Mouse (Mus musculus) ES-E14 (cell line): Measurements from ENCODE around the gene Klrg2. TPM values are rescaled to one million over a fixed set of nuclear protein-coding genes. Genes with fewer than 3 reads are reported as not detected.

Experiments used
- DNase-seq: peaks from one replicate; pipeline ENCODE4 v3.0.0-alpha.2; 2013; ENCODE audit warnings: low read depth, low spot score
- H3K27ac ChIP-seq: 2 replicates; pipeline ENCODE4 v1.5.1; 2012; ENCODE audit warnings: low read depth, mild to moderate bottlenecking, low read length, moderate library complexity, mixed read lengths; ENCODE audit not compliant: poor library complexity, insufficient read depth, severe bottlenecking
- H3K36me3 ChIP-seq: 2 replicates; pipeline ENCODE4 v1.6.1; 2012; ENCODE audit warnings: mild to moderate bottlenecking, low read length, moderate library complexity, mixed read lengths; ENCODE audit not compliant: control insufficient read depth, poor library complexity, insufficient read depth, severe bottlenecking
- H3K4me1 ChIP-seq, 2 experiments: fragments of 150-350 bp in 1 of 2; sonication (generic) in 1 of 2; 2 replicates each; pipeline ENCODE4 v1.6.1; 2012; ENCODE audit warnings: low read length in 2 of 2, mild to moderate bottlenecking in 1 of 2, mixed read lengths in 1 of 2; ENCODE audit not compliant: control insufficient read depth in 2 of 2, insufficient read depth in 2 of 2, poor library complexity in 1 of 2
- H3K4me3 ChIP-seq, 2 experiments: fragments of 150-350 bp in 1 of 2; sonication (generic) in 1 of 2; 2 replicates each; pipeline ENCODE4 v1.5.1; 2012; ENCODE audit warnings: low read length in 2 of 2, low read depth in 1 of 2, mild to moderate bottlenecking in 1 of 2, mixed read lengths in 1 of 2; ENCODE audit not compliant: insufficient read depth in 1 of 2, poor library complexity in 1 of 2, severe bottlenecking in 1 of 2
- H3K9ac ChIP-seq: 2 replicates; pipeline ENCODE4 v1.6.1; 2012; ENCODE audit warnings: low read depth, mild to moderate bottlenecking, low read length, mixed read lengths; ENCODE audit not compliant: poor library complexity, insufficient read depth, severe bottlenecking
- H3K9me3 ChIP-seq: fragments of 150-350 bp; sonication (generic); 2 replicates; pipeline ENCODE4 v1.6.1; 2012; ENCODE audit warnings: low read depth, mild to moderate bottlenecking, low read length; ENCODE audit not compliant: control insufficient read depth, insufficient read depth
- CHD2 ChIP-seq: IDR thresholded peaks from 2 replicates; pipeline ENCODE4 v1.6.1; 2014; ENCODE audit warnings: mild to moderate bottlenecking, low read depth, low read length, inconsistent platforms
- HCFC1 ChIP-seq: IDR thresholded peaks from 2 replicates; pipeline ENCODE4 v1.6.1; 2012; ENCODE audit warnings: low read length, inconsistent platforms, borderline replicate concordance; ENCODE audit not compliant: insufficient read depth
- MAFK ChIP-seq: IDR thresholded peaks from 2 replicates; pipeline ENCODE4 v1.6.1; 2014; ENCODE audit warnings: mild to moderate bottlenecking, low read depth, low read length, inconsistent platforms; ENCODE audit not compliant: insufficient read depth
- ZC3H11A ChIP-seq: IDR thresholded peaks from 2 replicates; pipeline ENCODE4 v1.6.1; 2012; ENCODE audit warnings: low read depth, mild to moderate bottlenecking, inconsistent platforms, low read length, borderline replicate concordance
- ZNF384 ChIP-seq: IDR thresholded peaks from 2 replicates; pipeline ENCODE4 v1.6.1; 2012; ENCODE audit warnings: low read depth, low read length, inconsistent platforms
- in situ Hi-C, 2 experiments: fragments of 600-800 bp; cut with MboI; formaldehyde crosslinking; loops; one replicate each; pipeline ENCODE4 v1.15.1; 2025; ENCODE audit warnings: low sequenced_read_pairs in 2 of 2, inconsistent platforms in 1 of 2; ENCODE audit not compliant: unreplicated experiment in 2 of 2
- total RNA-seq: library from RNA; depleted of rRNA; stranded (reverse); fragments of 300-350 nt; gene quantifications from 2 replicates; pipeline ENCODE4 v1.2.3, GENCODE M21; 2012; rRNA removed

The Klrg2 gene
- total RNA-seq, 1 experiment, result 3.2 TPM

DNA sequence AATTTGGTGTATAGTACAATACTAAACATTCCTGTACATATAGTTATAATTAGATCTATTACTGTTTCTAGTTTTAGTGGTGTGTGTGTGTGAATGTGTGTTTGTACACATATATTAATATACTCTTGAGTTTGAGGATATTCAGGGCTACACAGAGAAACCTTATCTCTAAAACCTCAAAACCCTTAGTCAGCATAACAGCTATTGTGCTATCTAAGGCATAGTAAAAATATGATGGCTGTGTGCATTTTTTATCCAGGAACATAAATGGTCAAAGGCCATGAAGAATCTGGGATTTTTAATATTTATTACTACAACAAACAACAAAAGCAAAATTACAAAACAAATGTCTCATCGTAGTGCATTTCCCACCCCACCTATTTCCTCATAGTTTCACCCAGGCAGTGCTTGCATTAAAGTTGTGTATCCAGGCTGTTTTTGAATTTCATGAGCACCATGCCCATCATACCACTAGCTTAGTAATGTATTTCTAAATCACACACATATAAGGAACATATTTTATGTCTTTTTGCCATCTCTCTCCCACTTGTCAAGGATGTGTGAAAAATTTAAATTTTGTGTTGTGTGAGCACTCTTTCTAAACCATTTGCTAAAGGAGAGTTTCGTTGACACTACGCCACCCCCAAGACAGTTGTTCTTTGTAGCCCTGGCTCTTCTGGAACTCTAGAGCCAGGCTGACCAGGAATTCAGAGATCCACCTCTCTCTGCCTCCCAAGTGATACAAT, 56.8 kb downstream of the Klrg2 start:
- in situ Hi-C loops, result no loop called here

DNA sequence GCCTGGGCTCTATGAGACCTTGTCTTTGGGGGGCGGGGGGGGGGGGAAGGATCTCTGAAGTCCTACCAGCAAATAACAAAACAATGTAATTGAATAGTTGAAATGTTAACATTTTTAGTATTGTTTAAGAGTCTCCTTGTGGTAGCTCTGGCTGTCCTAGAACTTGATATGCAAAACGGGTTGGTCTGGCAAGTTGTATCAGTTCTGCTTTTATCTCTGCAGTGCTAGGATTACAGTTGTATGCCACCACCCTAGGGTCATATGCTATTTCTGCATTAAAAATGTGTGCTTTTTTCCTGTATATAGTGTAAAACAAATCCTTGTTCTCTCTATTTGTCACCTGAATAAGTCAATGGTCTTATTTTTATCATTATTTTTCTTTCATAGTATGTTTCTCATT, 60.9 kb downstream of the Klrg2 start:
- TF ChIP-seq ZC3H11A (no peak), MAFK (no peak), CHD2 (no peak), ZNF384 (no peak), HCFC1 (no peak)

More for the DNA sequence above, 56.8 kb downstream of the Klrg2 start:
- no peak overlapping the region for H3K27ac ChIP-seq
- no peaks in the 10 kb centered on the region for H3K4me1 ChIP-seq
- H3K9ac ChIP-seq, result no peak overlapping the region
- peaks cover 6% of the 10 kb centered on the region for H3K36me3 ChIP-seq
- H3K9me3 ChIP-seq, result no peaks in the 10 kb centered on the region
- H3K4me3 ChIP-seq, result no peak overlapping the region
- DNase-seq, result no peak
- TF ChIP-seq MAFK, result peak; percentile 76
- no peak for TF ChIP-seq ZC3H11A
- no peak for TF ChIP-seq ZNF384
- TF ChIP-seq CHD2, result no peak

More for the DNA sequence above, 60.9 kb downstream of the Klrg2 start:
- in situ Hi-C loops, result no loop called here
- H3K4me3 ChIP-seq, result no peak overlapping the region
- no peak overlapping the region for H3K27ac ChIP-seq
- H3K4me1 ChIP-seq, result no peaks in the 10 kb centered on the region
- H3K9me3 ChIP-seq, result no peaks in the 10 kb centered on the region
- peaks cover 3% of the 10 kb centered on the region for H3K36me3 ChIP-seq
- H3K9ac ChIP-seq, result no peak overlapping the region
- DNase-seq, result no peak

Other genes with a start within 250 kb of the Klrg2 start
- 18.5 and 21.7 TPM in 2 replicates for gene Ubn2, start 203.3 kb downstream of the Klrg2 start, total RNA-seq
- 48.0 and 83.8 TPM in 2 replicates for gene Fmc1, start 103.7 kb downstream of the Klrg2 start, total RNA-seq
- 94.1 and 99.5 TPM in 2 replicates for gene Luc7l2, start 85.9 kb downstream of the Klrg2 start, total RNA-seq
- 1.3 and 1.4 TPM in 2 replicates for gene Clec2l, start 25.8 kb upstream of the Klrg2 start, total RNA-seq
- not detected in 2 replicates for gene Tbxas1, start 238.2 kb upstream of the Klrg2 start, total RNA-seq
- gene Hipk2, start 238.9 kb upstream of the Klrg2 start, total RNA-seq, result 7.0 and 9.0 TPM in 2 replicates